8 mouse cellular contexts compared by ENCODE assay signal in genomic region chr7:101450422-101451401, GRCm38 (mm10). TPM values are rescaled to one million over a fixed set of nuclear protein-coding genes. Genes with fewer than 3 reads are reported as not detected.
DNase-seq lines count a peak whose midpoint lies in the region; ATAC-seq and TF ChIP-seq lines count a peak whose summit lies in the region.

No protein-coding gene starts in this region.

- ATAC-seq in forebrain, embryonic 15.5 days (replicated peaks) = peak; percentile 86
- ATAC-seq in neural tube, embryonic 15.5 days (ENCODE audit: low FRiP score) = peak; percentile 91

- no peak overlapping the region for H3K27ac ChIP-seq in ES-E14 (ENCODE audit: insufficient read depth, low read depth, low read length, poor library complexity, severe bottlenecking)
- no peak overlapping the region for H3K27ac ChIP-seq in forebrain, embryonic 15.5 days (replicated peaks)
- no peak overlapping the region for H3K27ac ChIP-seq in neural tube, embryonic 15.5 days (replicated peaks)

- TF ChIP-seq POLR2A in lung, adult 2 months (IDR thresholded peaks at IDR 0.05; ENCODE audit: borderline replicate concordance, extremely low read depth, low read depth, low read length) = no peak

- under 1% methylated on average over 68 of the region's 68 CpGs for WGBS in forebrain, embryonic 15.5 days
- 1% methylated on average over 60 of the region's 68 CpGs for WGBS in lung, adult 2 months
- WGBS in neural tube, embryonic 15.5 days = under 1% methylated on average over 54 of the region's 68 CpGs

- peak; percentile 95 for TF ChIP-seq CTCF in lung, adult 2 months (IDR thresholded peaks at IDR 0.05; ENCODE audit: insufficient read depth, low read length)

- no peaks in the 10 kb centered on the region for H3K4me1 ChIP-seq in ES-E14 (ENCODE audit: control insufficient read depth in 2 of 2, insufficient read depth in 2 of 2, low read length in 2 of 2, poor library complexity in 1 of 2)
- peaks cover 18% of the 10 kb centered on the region for H3K4me1 ChIP-seq in forebrain, embryonic 15.5 days
- H3K4me1 ChIP-seq in lung, adult 2 months (ENCODE audit: control insufficient read depth, insufficient read depth, low read length) = no peaks in the 10 kb centered on the region
- peaks cover 28% of the 10 kb centered on the region for H3K4me1 ChIP-seq in neural tube, embryonic 15.5 days

- no peaks in the 10 kb centered on the region for H3K36me3 ChIP-seq in ES-E14 (ENCODE audit: control insufficient read depth, insufficient read depth, low read length, poor library complexity, severe bottlenecking)
- no peaks in the 10 kb centered on the region for H3K36me3 ChIP-seq in forebrain, embryonic 15.5 days
- no peaks in the 10 kb centered on the region for H3K36me3 ChIP-seq in neural tube, embryonic 15.5 days

- peak overlapping the region; percentile 88 to 90 for H3K4me3 ChIP-seq in ES-E14 (ENCODE audit: insufficient read depth in 1 of 2, low read depth in 1 of 2, low read length in 2 of 2, poor library complexity in 1 of 2, severe bottlenecking in 1 of 2)
- H3K4me3 ChIP-seq in forebrain, embryonic 15.5 days = peak overlapping the region; percentile 54
- peak overlapping the region; percentile 69 for H3K4me3 ChIP-seq in lung, adult 2 months (replicated peaks; ENCODE audit: extremely low read depth, low read depth, low read length)
- peak overlapping the region; percentile 55 for H3K4me3 ChIP-seq in neural tube, embryonic 15.5 days (replicated peaks)

- H3K9ac ChIP-seq in ES-E14 (ENCODE audit: insufficient read depth, low read depth, low read length, poor library complexity, severe bottlenecking) = peak overlapping the region; percentile 70
- peak overlapping the region; percentile 58 for H3K9ac ChIP-seq in forebrain, embryonic 15.5 days (replicated peaks)
- peak overlapping the region; percentile 60 for H3K9ac ChIP-seq in neural tube, embryonic 15.5 days (replicated peaks)

- intact Hi-C loops in heart, postnatal 36 days (cut with DNase I) = loop anchor here (1.0 kb wide), 2 partner anchors 53 to 91 kb away; no protein-coding TSS in a partner anchor

- H3K4me2 ChIP-seq in forebrain, embryonic 15.5 days (replicated peaks) = peak overlapping the region; percentile 98
- peak overlapping the region; percentile 100 for H3K4me2 ChIP-seq in neural tube, embryonic 15.5 days

- DNase-seq in ES-E14 (ENCODE audit: low read depth, low spot score) = peak; percentile 75
- peak; percentile 75 for DNase-seq in cerebellum, adult 11 months
- peak; percentile 94 to 96 for DNase-seq in heart, postnatal 36 days
- peak; percentile 81 to 93 for DNase-seq in layer of hippocampus, adult 18-20 months (ENCODE audit: low spot score in 2 of 2)
- DNase-seq in lung, adult 2 months = peak; percentile 91
- DNase-seq in thymus, adult 18-20 months = peak; percentile 62 to 64

- in situ Hi-C loops in ES-E14 (cut with MboI; ENCODE audit: low sequenced_read_pairs in 2 of 2, unreplicated experiment in 2 of 2) = no loop called here

- H3K27me3 ChIP-seq in forebrain, embryonic 15.5 days = peaks cover 14% of the 10 kb centered on the region; the same call in 1 of the 2 replicates
- H3K27me3 ChIP-seq in neural tube, embryonic 15.5 days (replicated peaks) = peaks cover 26% of the 10 kb centered on the region

- no peaks in the 10 kb centered on the region for H3K9me3 ChIP-seq in ES-E14 (ENCODE audit: control insufficient read depth, insufficient read depth, low read depth, low read length)
- no peaks in the 10 kb centered on the region for H3K9me3 ChIP-seq in forebrain, embryonic 15.5 days
- H3K9me3 ChIP-seq in neural tube, embryonic 15.5 days (replicated peaks) = no peaks in the 10 kb centered on the region

TF ChIP-seq in ES-E14, 5 proteins besides CTCF, POLR2A, EP300 and RAD21:
- peak; percentile 84 for TF ChIP-seq ZC3H11A (IDR thresholded peaks at IDR 0.05; ENCODE audit: borderline replicate concordance, low read depth, low read length)
- TF ChIP-seq CHD2 (IDR thresholded peaks at IDR 0.05; ENCODE audit: low read depth, low read length) = no peak
- no peak for TF ChIP-seq MAFK (IDR thresholded peaks at IDR 0.05; ENCODE audit: insufficient read depth, low read depth, low read length)
- TF ChIP-seq HCFC1 (IDR thresholded peaks at IDR 0.05; ENCODE audit: borderline replicate concordance, insufficient read depth, low read length) = no peak

RNA-seq across cellular contexts. Expression of gene Pde2a, which starts 29.2 kb away (rescaled TPM):
- 6.2 and 12.4 TPM in 2 replicates for total RNA-seq in ES-E14 (2012; rRNA removed)
- polyA plus RNA-seq in forebrain, embryonic 15.5 days (2015; fragmentation: Nextera tagmentation; extraction: Ambion mirVana) = 42.5 and 46.4 TPM in 2 replicates
- 10 to 100 TPM; 51.8 to 74.3 TPM for total RNA-seq in heart, postnatal 36 days (2021)
- total RNA-seq in layer of hippocampus, adult 18-20 months (2021) = 100 to 1,000 TPM; 327 to 333 TPM
- polyA plus RNA-seq in lung, adult 2 months (2012; rRNA removed) = 8.7 and 9.3 TPM in 2 replicates
- 27.9 and 28.5 TPM in 2 replicates for polyA plus RNA-seq in neural tube, embryonic 15.5 days (2015; fragmentation: Nextera tagmentation; extraction: Ambion mirVana)

RNA-seq across cellular contexts. Expression of gene Gm45837, which starts 40.0 kb away (rescaled TPM):
- total RNA-seq in ES-E14 (2012; rRNA removed) = not detected in 2 replicates
- polyA plus RNA-seq in forebrain, embryonic 15.5 days (2015; fragmentation: Nextera tagmentation; extraction: Ambion mirVana) = 0.87 TPM in 1 of 2 replicates, not detected in the other
- not detected for total RNA-seq in heart, postnatal 36 days (2021)
- 1 to 10 TPM in 1 of 2 experiments, not detected in 1; 2.0 TPM for total RNA-seq in layer of hippocampus, adult 18-20 months (2021)
- 0.68 and 1.7 TPM in 2 replicates for polyA plus RNA-seq in lung, adult 2 months (2012; rRNA removed)
- 0.99 TPM in 1 of 2 replicates, not detected in the other for polyA plus RNA-seq in neural tube, embryonic 15.5 days (2015; fragmentation: Nextera tagmentation; extraction: Ambion mirVana)

Comparison
In these comparisons a context has a peak if more than half of its experiments do, and no peak if none do; other contexts are left out.
1. RNA of gene Pde2a, which starts 29.2 kb away (total RNA-seq): 327 to 333 TPM in layer of hippocampus, adult 18-20 months; 51.8 to 74.3 TPM in heart, postnatal 36 days and 6.2 to 12.4 TPM in ES-E14; every median in the first group is over 4 times any median in the second.
2. Peak in every context shown above with its lines, with median percentiles within 50 percentile points of each other: DNase-seq, H3K4me3 ChIP-seq and H3K9ac ChIP-seq.